Mouse (Mus musculus) kidney, adult 2 months (tissue): ENCODE data around the gene Zfp81. TPM values are rescaled to one million over a fixed set of nuclear protein-coding genes. Genes with fewer than 3 reads are reported as not detected.

Experiments used
- polyA plus RNA-seq: library from polyadenylated mRNA; depleted of rRNA; stranded (reverse); fragments of >200 nt; gene quantifications from 2 replicates; pipeline ENCODE4 v1.2.3, GENCODE M21; 2012; rRNA removed

Gene Zfp81
- polyA plus RNA-seq, 1 experiment = 1.1 TPM

Other genes with a start within 250 kb of the Zfp81 start
- gene Morc2b, start 219.2 kb downstream of the Zfp81 start, polyA plus RNA-seq = 0.01 TPM in 1 of 2 replicates, not detected in the other
- not detected in 2 replicates for gene Olfr55, start 190.4 kb downstream of the Zfp81 start, polyA plus RNA-seq
- gene Olfr239, start 167.6 kb downstream of the Zfp81 start, polyA plus RNA-seq = not detected in 2 replicates
- gene Olfr1564, start 137.2 kb downstream of the Zfp81 start, polyA plus RNA-seq = 0.08 TPM in 1 of 2 replicates, not detected in the other
- 0.94 and 1.6 TPM in 2 replicates for gene Zfp955a, start 103.7 kb downstream of the Zfp81 start, polyA plus RNA-seq
- gene Olfr63, start 94.2 kb downstream of the Zfp81 start, polyA plus RNA-seq = not detected in 2 replicates
- gene Zfp955b, start 69.3 kb downstream of the Zfp81 start, polyA plus RNA-seq = 1.6 and 2.3 TPM in 2 replicates
- gene Zfp101, start 35.8 kb upstream of the Zfp81 start, polyA plus RNA-seq = 1.8 and 2.1 TPM in 2 replicates
- gene Actl9, start 74.0 kb upstream of the Zfp81 start, polyA plus RNA-seq = 0.33 and 0.53 TPM in 2 replicates
- 31.4 and 37.9 TPM in 2 replicates for gene Adamts10, start 165.3 kb upstream of the Zfp81 start, polyA plus RNA-seq
- 1.5 and 2.7 TPM in 2 replicates for gene Myo1f, start 196.8 kb upstream of the Zfp81 start, polyA plus RNA-seq